Mouse (Mus musculus) limb, embryonic 13.5 days (tissue): ENCODE results near the gene Obscn. TPM values are rescaled to one million over a fixed set of nuclear protein-coding genes. Genes with fewer than 3 reads are reported as not detected.
A peak's percentile ranks its signal among the peaks of the same experiment; 100 is the strongest.

Experiments used
- ATAC-seq: fragments of 200-750 bp; cut with Nextera tagmentation; 2 replicates; pipeline ENCODE4 v1.8.0; 2017; ENCODE audit warnings: low read depth, moderate number of reproducible peaks, moderate TSS enrichment; ENCODE audit not compliant: low FRiP score
- H3K27ac ChIP-seq: fragments of 300-500 bp; sonication (generic); 2 replicates; pipeline ENCODE4 v1.5.1; 2015; ENCODE audit warnings: inconsistent platforms, mild to moderate bottlenecking, moderate library complexity
- H3K27me3 ChIP-seq: fragments of 300-500 bp; sonication (generic); 2 replicates; pipeline ENCODE4 v1.6.1; 2015; ENCODE audit warnings: mild to moderate bottlenecking, inconsistent platforms
- H3K36me3 ChIP-seq: fragments of 300-500 bp; sonication (generic); 2 replicates; pipeline ENCODE4 v1.6.1; 2015; ENCODE audit warnings: inconsistent platforms, mild to moderate bottlenecking, moderate library complexity
- H3K4me1 ChIP-seq: fragments of 300-500 bp; sonication (generic); 2 replicates; pipeline ENCODE4 v1.6.1; 2015; ENCODE audit warnings: inconsistent platforms
- H3K4me2 ChIP-seq: fragments of 300-500 bp; sonication (generic); replicated peaks from 2 replicates; pipeline ENCODE4 v1.6.1; 2015; ENCODE audit warnings: inconsistent platforms, mild to moderate bottlenecking, moderate library complexity
- H3K4me3 ChIP-seq: fragments of 300-500 bp; sonication (generic); 2 replicates; pipeline ENCODE4 v1.5.1; 2015; ENCODE audit warnings: moderate library complexity, mild to moderate bottlenecking, inconsistent platforms
- H3K9ac ChIP-seq: fragments of 300-500 bp; sonication (generic); 2 replicates; pipeline ENCODE4 v1.6.1; 2015; ENCODE audit warnings: mild to moderate bottlenecking, inconsistent platforms
- H3K9me3 ChIP-seq: fragments of 300-500 bp; sonication (generic); 2 replicates; pipeline ENCODE4 v1.6.1; 2016; ENCODE audit warnings: inconsistent platforms
- WGBS: fragments of 180-500 bp; shearing (Covaris S2); methylation state at CpG from one replicate; pipeline ENCODE4 v1.1.7; 2015; 5-methylcytosine and 5-hydroxymethylcytosine counted together
- polyA plus RNA-seq: library from polyadenylated mRNA; unstranded; fragments of >200 nt; fragmentation: Nextera tagmentation; extraction: Ambion mirVana; gene quantifications from 2 replicates; pipeline ENCODE4 v1.2.1, GENCODE M21; 2015

The Obscn gene
- polyA plus RNA-seq, 1 experiment from 2014 or later: 1.7 TPM

DNA sequence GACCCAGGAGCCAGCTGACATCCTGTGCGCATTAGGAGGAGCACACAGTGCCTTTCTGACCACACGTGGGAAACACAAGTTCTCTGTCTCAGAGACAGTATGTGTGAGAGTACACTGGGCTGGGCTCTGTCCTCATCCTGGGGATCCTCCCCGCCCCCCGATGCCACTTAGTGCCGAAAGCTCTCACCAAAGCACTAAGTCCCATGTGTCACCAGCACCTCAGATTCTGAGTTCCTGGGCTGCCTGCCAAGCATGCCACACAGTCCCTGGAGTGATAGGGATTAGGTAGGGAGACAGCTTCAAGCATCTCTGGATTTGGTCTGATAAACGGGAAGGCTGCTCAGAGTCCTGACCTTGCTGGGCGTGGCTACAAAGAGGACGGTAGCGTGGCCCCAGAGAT lies 145.4 kb downstream of the Obscn start:
- peaks cover 62% of the 10 kb centered on the region for H3K36me3 ChIP-seq
- peaks cover 37% of the 10 kb centered on the region for H3K27me3 ChIP-seq
- no peak overlapping the region for H3K9ac ChIP-seq
- H3K4me1 ChIP-seq: peaks cover 8% of the 10 kb centered on the region
- no peak overlapping the region for H3K4me2 ChIP-seq
- H3K4me3 ChIP-seq: no peak overlapping the region
- no peak for ATAC-seq
- H3K27ac ChIP-seq: no peak overlapping the region
- no peaks in the 10 kb centered on the region for H3K9me3 ChIP-seq
- WGBS: 85% methylated on average over 9 of the region's 9 CpGs

- Histone ChIP-seq H3K4me3 (no peak overlapping the region), H3K27ac (no peak overlapping the region), H3K4me1 (peaks cover 8% of the 10 kb centered on the region), H3K9ac (no peak overlapping the region), H3K27me3 (peaks cover 30% of the 10 kb centered on the region), H3K9me3 (no peaks in the 10 kb centered on the region), H3K36me3 (peaks cover 68% of the 10 kb centered on the region), H3K4me2 (no peak overlapping the region)
- ATAC-seq: no peak
- 91% methylated on average over 17 of the region's 17 CpGs for whole genome bisulfite sequencing
These were observed 146.1 kb downstream of the Obscn start for GRCm38 (mm10) chr11:58990141-58990540.

DNA sequence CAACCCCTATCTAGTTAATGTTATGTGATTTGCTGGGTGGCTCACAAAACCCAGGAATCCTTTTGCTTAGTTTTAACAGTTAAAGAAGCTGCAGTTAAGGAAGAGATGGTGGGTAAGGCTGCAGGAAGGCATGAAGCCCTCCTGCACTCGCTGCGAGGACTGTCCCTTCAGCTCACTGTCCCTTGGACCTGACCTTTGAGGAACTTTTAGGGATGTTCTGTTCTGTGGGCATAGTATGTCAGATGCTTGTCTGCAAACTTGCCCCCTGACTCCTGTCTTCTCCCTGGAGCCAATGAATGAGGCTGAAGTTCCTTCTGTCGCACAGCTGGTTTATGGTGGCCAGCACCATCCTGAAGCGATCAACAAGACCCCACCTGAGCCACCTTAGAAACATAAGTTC lies 147.0 kb downstream of the Obscn start:
- no peak for ATAC-seq
- no peak overlapping the region for H3K4me3 ChIP-seq
- H3K27ac ChIP-seq: no peak overlapping the region
- peaks cover 1% of the 10 kb centered on the region; the same call in 1 of the 2 replicates for H3K4me1 ChIP-seq
- H3K9me3 ChIP-seq: no peaks in the 10 kb centered on the region
- H3K36me3 ChIP-seq: peaks cover 78% of the 10 kb centered on the region
- H3K4me2 ChIP-seq: no peak overlapping the region
- H3K27me3 ChIP-seq: peaks cover 21% of the 10 kb centered on the region
- 96% methylated on average over 4 of the region's 4 CpGs for WGBS
- H3K9ac ChIP-seq: no peak overlapping the region

GRCm38 (mm10) chr11:58985299-58985917 lies 150.8 kb downstream of the Obscn start:
- Histone ChIP-seq H3K9ac (no peak overlapping the region), H3K27me3 (no peaks in the 10 kb centered on the region), H3K4me3 (no peak overlapping the region), H3K27ac (no peak overlapping the region), H3K4me1 (peaks cover 14% of the 10 kb centered on the region), H3K9me3 (no peaks in the 10 kb centered on the region), H3K36me3 (peaks cover 85% of the 10 kb centered on the region), H3K4me2 (no peak overlapping the region)
- ATAC-seq: no peak
- 92% methylated on average over 3 of the region's 3 CpGs for WGBS

- 95% methylated on average over 7 of the region's 7 CpGs for WGBS
- Histone ChIP-seq H3K9me3 (no peaks in the 10 kb centered on the region), H3K4me2 (no peak overlapping the region), H3K36me3 (peaks cover 77% of the 10 kb centered on the region), H3K4me3 (no peak overlapping the region), H3K4me1 (peaks cover 21% of the 10 kb centered on the region), H3K9ac (no peak overlapping the region), H3K27me3 (no peaks in the 10 kb centered on the region), H3K27ac (no peak overlapping the region)
- ATAC-seq: no peak
These were observed 151.5 kb downstream of the Obscn start for GRCm38 (mm10) chr11:58984657-58985056.

DNA sequence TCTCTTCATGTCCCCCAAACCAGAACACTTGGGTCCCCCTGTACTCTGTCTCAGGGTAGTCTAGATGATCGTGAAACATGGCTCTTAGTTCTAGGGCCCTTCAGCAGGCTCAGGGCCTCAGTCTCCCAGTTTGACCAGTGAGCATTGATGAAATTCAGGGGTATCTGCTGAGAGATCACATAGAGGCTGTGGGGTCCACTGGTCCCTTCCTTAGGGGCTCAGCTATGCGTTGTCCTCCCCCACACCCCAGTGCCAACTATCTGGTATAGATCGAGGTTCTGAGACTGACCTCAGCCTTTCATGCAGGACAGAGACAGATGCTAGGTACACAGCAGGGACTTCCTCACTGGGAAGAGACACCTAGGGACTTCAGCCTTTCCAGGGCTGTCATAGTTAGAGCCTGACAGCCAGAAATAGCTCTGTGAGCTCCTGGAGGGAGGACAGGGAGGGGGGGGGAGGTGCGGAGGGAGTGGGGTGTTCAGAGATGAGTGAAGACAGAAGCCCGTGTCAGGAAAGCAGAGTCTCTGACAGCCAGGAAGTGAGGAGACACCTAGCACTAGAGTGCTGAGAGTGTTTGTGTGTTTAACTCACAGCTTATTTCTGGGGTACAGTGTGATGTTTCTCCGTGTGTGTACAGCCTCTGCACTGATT lies 152.4 kb downstream of the Obscn start:
- Histone ChIP-seq H3K27me3 (no peaks in the 10 kb centered on the region), H3K4me3 (no peak overlapping the region), H3K4me1 (peaks cover 29% of the 10 kb centered on the region), H3K27ac (no peak overlapping the region), H3K4me2 (no peak overlapping the region), H3K36me3 (peaks cover 69% of the 10 kb centered on the region), H3K9ac (no peak overlapping the region), H3K9me3 (no peaks in the 10 kb centered on the region)
- WGBS: 94% methylated on average over 6 of the region's 6 CpGs
- ATAC-seq: no peak

GRCm38 (mm10) chr11:58982471-58983097 lies 153.6 kb downstream of the Obscn start:
- WGBS: 88% methylated on average over 18 of the region's 18 CpGs
- H3K9ac ChIP-seq: no peak overlapping the region
- no peak overlapping the region for H3K27ac ChIP-seq
- ATAC-seq: no peak
- H3K4me3 ChIP-seq: no peak overlapping the region
- H3K9me3 ChIP-seq: no peaks in the 10 kb centered on the region
- peaks cover 57% of the 10 kb centered on the region for H3K36me3 ChIP-seq
- no peak overlapping the region for H3K4me2 ChIP-seq
- peaks cover 33% of the 10 kb centered on the region for H3K4me1 ChIP-seq
- H3K27me3 ChIP-seq: no peaks in the 10 kb centered on the region

DNA sequence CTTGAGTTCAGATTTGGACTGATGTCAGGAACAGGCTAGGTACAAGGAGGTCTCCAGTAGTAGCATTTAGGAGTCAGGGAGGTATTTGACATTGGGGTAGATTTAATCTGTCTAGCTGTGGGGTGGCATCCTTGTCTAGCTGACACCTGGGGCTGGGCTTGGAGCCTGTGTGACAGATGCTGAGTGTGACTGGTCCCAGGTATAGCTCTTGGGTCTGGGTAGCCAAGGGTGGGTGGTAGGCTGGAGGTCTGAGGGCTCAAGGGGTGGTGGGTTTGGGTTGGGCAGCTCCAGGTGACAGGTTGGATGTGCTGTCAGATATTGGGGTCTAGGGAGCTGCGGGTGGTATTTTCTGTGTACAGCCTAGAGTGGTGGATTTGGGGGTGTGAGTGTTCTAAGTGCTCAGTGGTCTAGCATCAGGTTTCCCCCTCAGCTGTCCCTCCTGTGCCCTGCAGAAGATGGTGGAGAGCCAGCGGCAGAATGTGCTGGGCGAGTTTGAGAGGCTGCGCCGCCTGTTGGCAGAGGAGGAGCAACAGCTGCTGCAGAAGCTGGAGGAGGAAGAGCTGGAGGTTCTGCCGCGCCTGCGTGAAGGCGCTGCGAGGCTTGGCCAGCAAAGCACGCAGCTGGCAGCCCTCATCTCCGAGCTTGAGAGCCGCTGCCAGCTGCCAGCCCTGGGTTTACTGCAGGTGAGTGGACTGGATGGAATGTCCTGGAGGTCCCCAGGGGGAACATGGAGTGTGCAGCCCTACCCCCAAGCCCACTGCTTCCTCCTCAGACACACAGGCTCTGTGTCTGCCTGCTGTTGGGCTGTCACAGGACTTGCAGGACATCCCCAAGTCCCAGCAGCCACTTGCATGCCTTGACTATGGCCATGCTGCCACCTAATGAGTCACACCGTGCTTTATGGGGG lies 154.4 kb downstream of the Obscn start:
- Histone ChIP-seq H3K4me3 (no peak overlapping the region), H3K9me3 (no peaks in the 10 kb centered on the region), H3K4me1 (peaks cover 37% of the 10 kb centered on the region), H3K36me3 (peaks cover 49% of the 10 kb centered on the region), H3K4me2 (no peak overlapping the region), H3K27me3 (no peaks in the 10 kb centered on the region), H3K9ac (0 out of 2 replicates have a peak overlapping the region, but pooled peaks have one; percentile 19), H3K27ac (no peak overlapping the region)
- ATAC-seq: peak; percentile 40
- WGBS: 55% methylated on average over 14 of the region's 14 CpGs

- 61% methylated on average over 5 of the region's 5 CpGs for WGBS
- H3K9ac ChIP-seq: peak overlapping the region; percentile 95; the same call in 1 of the 2 replicates
- ATAC-seq: no peak
- peaks cover 36% of the 10 kb centered on the region for H3K36me3 ChIP-seq
- H3K27me3 ChIP-seq: no peaks in the 10 kb centered on the region
- peak overlapping the region; percentile 100 for H3K4me2 ChIP-seq
- peaks cover 42% of the 10 kb centered on the region for H3K4me1 ChIP-seq
- no peak overlapping the region for H3K27ac ChIP-seq
- no peak overlapping the region for H3K4me3 ChIP-seq
- H3K9me3 ChIP-seq: no peaks in the 10 kb centered on the region
These were observed 155.7 kb downstream of the Obscn start for GRCm38 (mm10) chr11:58980381-58980990.

GRCm38 (mm10) chr11:58979661-58980060 lies 156.5 kb downstream of the Obscn start:
- Histone ChIP-seq H3K9me3 (no peaks in the 10 kb centered on the region), H3K4me1 (peaks cover 42% of the 10 kb centered on the region), H3K4me2 (peak overlapping the region; percentile 100), H3K36me3 (peaks cover 29% of the 10 kb centered on the region), H3K4me3 (peak overlapping the region; percentile 97), H3K27me3 (no peaks in the 10 kb centered on the region), H3K9ac (peak overlapping the region; percentile 95), H3K27ac (no peak overlapping the region)
- no peak for ATAC-seq
- 70% methylated on average over 7 of the region's 7 CpGs for WGBS

GRCm38 (mm10) chr11:58979183-58979582 lies 157.0 kb downstream of the Obscn start:
- Histone ChIP-seq H3K9ac (peak overlapping the region; percentile 95), H3K27ac (no peak overlapping the region), H3K36me3 (peaks cover 29% of the 10 kb centered on the region), H3K27me3 (no peaks in the 10 kb centered on the region), H3K9me3 (no peaks in the 10 kb centered on the region), H3K4me1 (peaks cover 42% of the 10 kb centered on the region), H3K4me2 (peak overlapping the region; percentile 100), H3K4me3 (peak overlapping the region; percentile 97)
- WGBS: 82% methylated on average over 3 of the region's 3 CpGs
- no peak for ATAC-seq
